Mouse (Mus musculus) myocyte (in vitro differentiated cells): ENCODE results near the gene Fanca.

ENCODE experiments used
- CEBPB ChIP-seq: IDR thresholded peaks from 2 replicates; pipeline ENCODE4 v1.6.1; 2011; ENCODE audit warnings: mild to moderate bottlenecking, moderate library complexity; ENCODE audit not compliant: poor library complexity, insufficient read depth, severe bottlenecking
- E2F4 ChIP-seq: IDR thresholded peaks from one replicate; pipeline ENCODE4 v1.6.1; 2011; ENCODE audit warnings: mild to moderate bottlenecking, control low read depth, moderate library complexity; ENCODE audit not compliant: insufficient read depth
- MAX ChIP-seq: IDR thresholded peaks from one replicate; pipeline ENCODE4 v1.6.1; 2011; ENCODE audit warnings: low read depth, mild to moderate bottlenecking, control low read depth
- MYOD1 ChIP-seq, 3 experiments: IDR thresholded peaks; one replicate each; pipeline ENCODE4 v1.6.1; 2011; ENCODE audit warnings: control low read depth in 2 of 3, low read depth in 2 of 3, mild to moderate bottlenecking in 2 of 3, moderate library complexity in 1 of 3; ENCODE audit not compliant: insufficient read length in 2 of 3, control insufficient read depth in 1 of 3
- MYOG ChIP-seq, 3 experiments: IDR thresholded peaks; one replicate each; pipeline ENCODE4 v1.6.1; 2011; ENCODE audit warnings: control low read depth in 2 of 3, low read depth in 2 of 3, mild to moderate bottlenecking in 2 of 3; ENCODE audit not compliant: insufficient read length in 2 of 3, control insufficient read depth in 1 of 3, insufficient read depth in 1 of 3
- POLR2A ChIP-seq: IDR thresholded peaks from one replicate; pipeline ENCODE4 v1.6.1; 2011; ENCODE audit warnings: low read depth, mild to moderate bottlenecking, control low read depth, moderate library complexity; ENCODE audit not compliant: insufficient read length
- POLR2AphosphoS2 ChIP-seq: IDR thresholded peaks from one replicate; pipeline ENCODE4 v1.6.1; 2011; ENCODE audit warnings: low read depth, control low read depth; ENCODE audit not compliant: insufficient read length
- TCF12 ChIP-seq: IDR thresholded peaks from one replicate; pipeline ENCODE4 v1.6.1; 2011; ENCODE audit warnings: mild to moderate bottlenecking, control low read depth; ENCODE audit not compliant: poor library complexity, insufficient read depth, severe bottlenecking
- USF1 ChIP-seq: IDR thresholded peaks from one replicate; pipeline ENCODE4 v1.6.1; 2011; ENCODE audit warnings: low read depth, mild to moderate bottlenecking, control low read depth, moderate library complexity

GRCm38 (mm10) chr8:123342253-123342652 is 23.9 kb upstream of the Fanca start:
- TF ChIP-seq TCF12, result no peak
- no peak for TF ChIP-seq POLR2A
- no peak for TF ChIP-seq MAX
- no peak for TF ChIP-seq USF1
- no peak for TF ChIP-seq MYOD1 (IDR thresholded peaks at IDR 0.05; ENCODE audit: control insufficient read depth in 1 of 3, insufficient read length in 2 of 3, low read depth in 2 of 3)
- TF ChIP-seq MYOG (IDR thresholded peaks at IDR 0.05; ENCODE audit: control insufficient read depth in 1 of 3, insufficient read depth in 1 of 3, insufficient read length in 2 of 3, low read depth in 2 of 3), result no peak
- no peak for TF ChIP-seq CEBPB
- no peak for TF ChIP-seq E2F4
- TF ChIP-seq POLR2AphosphoS2, result no peak
